Mouse (Mus musculus) hindbrain, embryonic 10.5 days (tissue): Measurements from ENCODE around the gene Wdtc1. TPM values are rescaled to one million over a fixed set of nuclear protein-coding genes. Genes with fewer than 3 reads are reported as not detected.

ENCODE experiments used
- DNase-seq: peaks from one replicate; pipeline ENCODE4 v3.0.0-alpha.2; 2017; ENCODE audit warnings: low spot score
- H3K27ac ChIP-seq: fragments of 300-500 bp; sonication (generic); 2 replicates; pipeline ENCODE4 v1.5.1; 2016; ENCODE audit warnings: mild to moderate bottlenecking, moderate library complexity
- H3K27me3 ChIP-seq: fragments of 300-500 bp; sonication (generic); 2 replicates; pipeline ENCODE4 v1.6.1; 2016; ENCODE audit warnings: mild to moderate bottlenecking; ENCODE audit not compliant: poor library complexity, insufficient read depth, severe bottlenecking
- H3K36me3 ChIP-seq: fragments of 300-500 bp; sonication (generic); 2 replicates; pipeline ENCODE4 v1.6.1; 2016; ENCODE audit warnings: mild to moderate bottlenecking, moderate library complexity
- H3K4me1 ChIP-seq: fragments of 300-500 bp; sonication (generic); replicated peaks from 2 replicates; pipeline ENCODE4 v1.6.1; 2016; ENCODE audit warnings: mild to moderate bottlenecking
- H3K4me3 ChIP-seq: fragments of 300-500 bp; sonication (generic); 2 replicates; pipeline ENCODE4 v1.5.1; 2016; ENCODE audit warnings: mild to moderate bottlenecking, moderate library complexity
- H3K9me3 ChIP-seq: fragments of 300-500 bp; sonication (generic); 2 replicates; pipeline ENCODE4 v1.6.1; 2016; ENCODE audit warnings: mild to moderate bottlenecking, moderate library complexity
- WGBS: fragments of 180-500 bp; shearing (Covaris S2); methylation state at CpG from one replicate; pipeline ENCODE4 v1.1.7; 2016; 5-methylcytosine and 5-hydroxymethylcytosine counted together
- polyA plus RNA-seq: library from polyadenylated mRNA; unstranded; fragments of >200 nt; fragmentation: Nextera tagmentation; extraction: Ambion mirVana; gene quantifications from 2 replicates; pipeline ENCODE4 v1.2.1, GENCODE M21; 2016

Wdtc1 gene
- polyA plus RNA-seq, 1 experiment from 2014 or later: 22.0 TPM

DNA sequence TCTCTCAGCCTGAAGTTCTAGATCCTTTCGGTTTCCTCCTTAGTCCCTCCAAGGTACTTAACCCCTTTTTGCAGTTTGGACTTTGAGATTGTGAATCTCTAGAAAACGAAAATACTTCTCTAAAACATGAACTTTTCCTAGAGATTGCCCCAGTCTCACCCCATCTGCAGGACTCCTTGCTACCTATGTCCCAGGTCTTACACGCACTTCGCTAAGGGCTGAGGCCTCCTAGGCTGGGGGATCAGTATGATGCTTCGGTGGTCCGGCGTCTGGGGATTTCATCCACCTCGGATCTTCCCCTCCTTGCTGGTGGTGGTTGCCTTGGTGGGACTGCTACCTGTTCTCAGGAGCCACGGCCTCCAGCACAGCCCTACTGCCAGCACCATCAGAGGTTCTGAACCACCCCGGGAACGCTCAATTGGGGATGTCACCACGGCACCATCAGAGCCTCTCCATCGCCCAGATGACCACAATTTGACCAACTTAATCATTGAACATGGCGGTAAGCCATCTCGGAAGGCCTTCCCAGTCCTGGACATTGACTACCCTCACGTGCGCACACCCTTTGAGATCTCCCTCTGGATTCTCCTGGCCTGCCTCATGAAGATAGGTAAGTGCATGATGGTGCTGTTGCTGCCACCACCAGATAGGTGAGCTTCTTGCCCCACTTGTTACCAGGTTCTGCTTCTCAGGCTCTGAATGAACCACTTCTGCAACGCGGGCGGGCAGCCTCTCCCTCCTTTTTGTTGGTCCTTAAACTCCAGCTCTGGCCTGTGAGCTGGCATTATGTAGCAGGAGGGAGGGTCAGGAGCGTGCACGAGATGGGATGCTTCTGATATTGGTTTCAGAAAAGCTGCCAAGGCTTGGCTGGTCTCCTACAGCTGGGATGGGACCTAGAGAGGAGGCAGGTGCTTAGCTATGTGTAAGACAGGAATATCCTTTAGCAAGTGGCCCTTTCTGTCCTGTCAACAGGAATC lies 17.3 kb upstream of the Wdtc1 start:
- peak overlapping the region; percentile 63 for H3K4me3 ChIP-seq
- no peaks in the 10 kb centered on the region for H3K9me3 ChIP-seq
- peaks cover 7% of the 10 kb centered on the region for H3K36me3 ChIP-seq
- 75% methylated on average over 22 of the region's 22 CpGs for WGBS
- DNase-seq: no peak
- H3K27me3 ChIP-seq: no peaks in the 10 kb centered on the region
- H3K4me1 ChIP-seq: peaks cover 49% of the 10 kb centered on the region
- H3K27ac ChIP-seq: peak overlapping the region; percentile 93

DNA sequence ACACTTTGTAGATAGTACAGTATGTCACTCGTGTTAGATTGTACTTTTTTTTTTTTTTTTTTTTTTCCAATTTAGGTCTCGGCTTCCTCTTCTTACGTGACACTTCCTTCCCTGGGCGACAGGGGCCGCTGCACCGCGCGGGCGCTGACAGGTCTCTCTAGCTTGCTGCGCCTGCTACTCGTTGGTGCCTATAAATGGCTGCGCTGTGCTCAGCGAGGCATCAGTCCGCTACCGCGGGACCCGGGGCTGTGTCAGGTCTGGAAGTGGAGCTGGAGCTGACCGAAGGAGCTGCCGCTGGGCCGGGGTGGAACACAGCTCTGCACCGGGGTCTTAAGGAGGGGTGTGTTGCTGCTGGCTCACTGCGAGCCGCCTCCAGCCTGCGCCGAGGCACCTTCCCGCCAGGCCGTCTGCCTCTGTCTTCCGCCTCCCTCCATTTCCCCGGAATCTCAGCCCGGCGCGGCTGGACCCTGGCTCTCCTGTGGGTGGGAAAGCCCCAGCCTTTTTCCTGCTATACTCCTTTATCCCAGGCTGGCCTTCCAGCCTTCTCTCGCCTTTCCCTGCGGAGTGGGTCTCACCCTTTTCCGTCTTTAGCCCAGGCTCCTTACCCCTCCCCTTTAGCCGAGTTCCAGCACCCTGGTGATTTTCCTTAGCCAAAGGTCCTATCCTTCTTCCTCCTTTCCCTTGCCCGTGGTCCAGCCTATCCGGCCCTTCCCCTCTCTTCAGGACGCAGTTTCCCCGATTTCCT lies 16.4 kb upstream of the Wdtc1 start, which contains the start of gene Slc9a1:
TSS of gene Slc9a1 (plus strand) at position 154 of the 745 bp plus-strand sequence.
- H3K9me3 ChIP-seq: no peaks in the 10 kb centered on the region
- H3K27ac ChIP-seq: peak within 1 kb of the TSS; percentile 93
- H3K36me3 ChIP-seq: peaks cover 1% of the 10 kb centered on the region
- DNase-seq: peak; percentile 91
- peaks cover 44% of the 10 kb centered on the region for H3K4me1 ChIP-seq
- peak within 1 kb of the TSS; percentile 63 for H3K4me3 ChIP-seq
- under 1% methylated on average over 40 of the region's 40 CpGs for WGBS
- no peaks in the 10 kb centered on the region for H3K27me3 ChIP-seq

DNA sequence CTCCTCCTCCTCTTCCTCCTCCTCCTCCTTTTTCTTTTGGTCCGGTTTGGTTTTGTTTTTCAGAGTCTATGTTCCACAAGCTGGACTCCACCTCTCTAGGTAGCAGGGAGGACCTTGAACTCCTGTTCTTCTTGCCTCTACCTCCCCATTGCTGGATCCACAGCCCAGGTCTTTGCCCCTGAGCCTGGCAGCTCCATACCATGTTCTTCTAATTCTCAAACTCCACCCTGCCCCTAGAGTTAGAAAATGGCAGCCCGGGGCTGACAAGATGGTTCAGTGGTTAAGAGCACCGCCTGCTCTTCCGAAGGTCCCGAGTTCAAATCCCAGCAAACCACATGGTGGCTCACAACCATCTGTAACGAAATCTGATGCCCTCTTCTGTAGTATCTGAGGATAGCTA lies 1.4 kb upstream of the Wdtc1 start:
- H3K4me1 ChIP-seq: no peaks in the 10 kb centered on the region
- 86% methylated on average over 6 of the region's 6 CpGs for WGBS
- H3K36me3 ChIP-seq: no peaks in the 10 kb centered on the region
- H3K27ac ChIP-seq: no peak overlapping the region
- no peak overlapping the region for H3K4me3 ChIP-seq
- H3K9me3 ChIP-seq: no peaks in the 10 kb centered on the region
- DNase-seq: no peak
- H3K27me3 ChIP-seq: no peaks in the 10 kb centered on the region

DNA sequence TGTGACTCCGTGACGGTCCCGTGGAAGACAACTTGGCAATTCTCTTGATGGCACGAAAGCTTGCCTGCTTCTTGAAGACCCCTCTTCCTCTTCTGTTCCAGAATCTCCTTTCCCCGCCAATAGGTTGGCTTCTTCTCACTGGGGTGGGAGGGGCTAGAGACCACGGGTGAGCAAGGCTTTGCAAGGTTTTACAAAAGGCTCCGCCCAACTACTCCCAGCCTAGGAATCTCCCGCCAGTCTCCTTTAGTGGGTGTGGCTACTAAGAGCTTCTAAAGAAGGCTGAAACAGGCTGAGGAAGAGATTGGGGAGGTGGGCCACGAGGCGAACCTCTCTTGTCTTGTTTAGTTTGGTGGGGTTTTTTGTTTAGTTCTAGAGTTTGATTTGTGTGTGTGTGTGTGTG lies 484 bp downstream of the Wdtc1 start:
- Histone ChIP-seq H3K4me3 (no peak overlapping the region), H3K27me3 (no peaks in the 10 kb centered on the region), H3K9me3 (no peaks in the 10 kb centered on the region), H3K36me3 (no peaks in the 10 kb centered on the region), H3K4me1 (no peaks in the 10 kb centered on the region), H3K27ac (no peak overlapping the region)
- WGBS: 77% methylated on average over 10 of the region's 10 CpGs
- DNase-seq: no peak

DNA sequence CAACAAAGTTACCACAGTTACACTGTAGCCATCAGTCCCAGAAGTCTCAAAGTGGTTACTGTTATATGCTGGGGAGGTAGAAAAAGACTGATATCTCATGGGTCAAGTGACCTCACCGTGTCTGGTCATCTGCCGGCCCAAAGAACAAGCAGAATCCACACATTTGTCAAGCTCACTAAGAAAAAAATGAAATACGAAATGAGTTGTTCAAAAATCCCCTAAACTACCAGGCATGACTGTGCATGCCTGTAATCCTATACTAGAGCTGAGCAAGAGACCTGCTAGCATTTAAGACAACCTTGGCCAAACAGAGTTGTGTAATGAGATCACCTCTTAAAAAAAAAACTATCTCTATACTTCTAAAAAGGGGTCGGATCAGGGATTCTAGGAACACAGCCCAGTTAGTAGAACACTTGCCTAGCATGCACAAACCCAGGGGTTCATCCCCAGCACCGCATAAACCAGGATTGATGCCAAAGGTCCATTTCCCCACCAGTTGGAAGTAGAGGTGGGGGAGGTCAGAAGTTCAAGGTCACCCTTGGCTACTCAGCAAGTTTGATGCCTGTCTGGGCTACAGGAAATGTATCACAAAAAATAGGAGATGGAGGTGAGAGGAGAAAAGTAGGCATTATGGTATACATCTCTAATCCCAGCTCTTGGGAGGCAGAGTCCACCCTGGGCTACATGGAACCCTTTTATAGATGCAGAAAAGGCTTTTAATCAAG lies 5.1 kb downstream of the Wdtc1 start:
- Histone ChIP-seq H3K36me3 (no peaks in the 10 kb centered on the region), H3K9me3 (no peaks in the 10 kb centered on the region), H3K27me3 (no peaks in the 10 kb centered on the region), H3K27ac (no peak overlapping the region), H3K4me3 (no peak overlapping the region), H3K4me1 (no peaks in the 10 kb centered on the region)
- no peak for DNase-seq
- 90% methylated on average over 5 of the region's 5 CpGs for WGBS

DNA sequence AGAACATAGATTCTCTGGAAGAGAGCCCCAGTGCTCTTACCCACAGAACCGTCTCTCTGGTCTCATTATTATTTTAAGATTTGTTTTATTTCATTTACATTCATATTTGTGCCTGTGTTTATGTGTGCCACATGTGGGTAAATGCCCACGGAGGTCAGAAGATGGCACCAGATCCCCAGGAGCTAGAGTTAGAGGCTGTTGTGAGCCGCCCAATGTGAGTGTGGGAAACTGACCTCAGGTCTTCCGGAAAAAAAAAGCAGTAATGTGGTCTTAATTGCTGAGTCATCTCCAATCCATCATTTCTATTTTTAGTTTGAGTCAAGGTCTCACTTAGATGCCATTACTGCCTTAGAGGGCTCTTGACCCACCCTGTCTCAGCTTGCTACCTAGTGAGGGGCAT lies 5.7 kb downstream of the Wdtc1 start:
- no peak overlapping the region for H3K27ac ChIP-seq
- DNase-seq: no peak
- no peaks in the 10 kb centered on the region for H3K27me3 ChIP-seq
- 68% methylated on average over 4 of the region's 4 CpGs for WGBS
- H3K4me3 ChIP-seq: no peak overlapping the region
- no peaks in the 10 kb centered on the region for H3K9me3 ChIP-seq
- no peaks in the 10 kb centered on the region for H3K4me1 ChIP-seq
- H3K36me3 ChIP-seq: no peaks in the 10 kb centered on the region

DNA sequence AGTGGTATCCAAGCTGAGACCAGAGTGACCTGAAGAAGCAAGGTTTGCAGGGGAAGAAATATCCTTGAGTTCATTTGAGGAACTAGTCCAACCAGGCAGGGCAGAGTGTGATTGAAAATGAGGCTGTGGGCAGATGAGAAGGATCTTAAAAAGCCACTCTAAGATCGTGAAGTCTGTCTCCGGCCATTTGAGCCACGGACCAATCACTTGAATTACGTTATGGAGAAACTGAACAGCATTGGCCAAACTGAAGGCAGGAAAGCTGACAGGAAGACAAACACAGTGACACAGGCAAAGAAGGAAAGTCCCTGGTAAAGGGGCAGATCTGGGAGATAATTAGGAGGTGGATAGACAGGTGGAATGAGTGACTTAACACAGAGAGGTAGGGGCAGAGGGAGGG lies 6.7 kb downstream of the Wdtc1 start:
- Histone ChIP-seq H3K36me3 (no peaks in the 10 kb centered on the region), H3K27me3 (no peaks in the 10 kb centered on the region), H3K4me1 (no peaks in the 10 kb centered on the region), H3K9me3 (no peaks in the 10 kb centered on the region), H3K27ac (no peak overlapping the region), H3K4me3 (no peak overlapping the region)
- whole genome bisulfite sequencing: 85% methylated on average over 4 of the region's 4 CpGs
- DNase-seq: no peak

DNA sequence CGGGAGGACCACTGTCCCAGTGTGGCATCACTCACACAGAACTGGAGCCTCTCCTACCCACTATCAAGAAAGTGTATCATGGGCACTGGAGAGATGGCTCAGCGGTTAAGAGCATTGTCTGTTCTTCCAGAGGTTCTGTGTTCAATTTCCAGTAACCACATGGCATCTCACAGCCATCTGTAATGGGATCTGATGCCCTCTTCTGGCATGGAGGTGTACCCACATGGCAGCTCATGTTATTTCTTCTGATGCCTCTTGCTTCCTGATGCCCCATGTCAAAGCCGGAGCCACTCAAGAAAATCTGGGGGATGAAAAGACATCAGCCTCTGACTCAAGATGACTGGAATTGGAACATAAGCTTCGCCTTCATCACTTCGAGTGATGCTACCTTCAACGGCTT lies 7.6 kb downstream of the Wdtc1 start:
- Histone ChIP-seq H3K36me3 (no peaks in the 10 kb centered on the region), H3K4me1 (no peaks in the 10 kb centered on the region), H3K27ac (no peak overlapping the region), H3K9me3 (no peaks in the 10 kb centered on the region), H3K27me3 (no peaks in the 10 kb centered on the region), H3K4me3 (no peak overlapping the region)
- DNase-seq: no peak
- 87% methylated on average over 6 of the region's 6 CpGs for WGBS

DNA sequence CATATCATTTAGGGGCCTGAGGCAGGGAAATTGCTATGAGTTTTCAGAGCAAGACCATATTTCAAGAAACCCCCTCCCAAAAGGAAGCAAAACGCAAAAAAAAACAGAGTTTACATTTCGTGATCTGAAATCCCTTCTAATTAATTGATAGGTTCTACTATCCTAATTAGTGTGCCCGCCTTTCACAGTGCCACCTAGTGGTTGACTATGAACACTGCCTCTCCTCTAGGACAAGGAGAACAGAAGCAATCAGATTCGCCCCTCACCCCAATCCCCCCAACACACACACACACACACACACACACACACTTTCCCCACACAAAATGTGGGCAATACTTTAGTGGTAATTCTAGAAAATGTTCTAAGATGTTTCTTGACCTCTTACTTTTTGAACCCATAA lies 9.2 kb downstream of the Wdtc1 start:
- Histone ChIP-seq H3K27ac (no peak overlapping the region), H3K4me1 (peaks cover 8% of the 10 kb centered on the region), H3K27me3 (no peaks in the 10 kb centered on the region), H3K4me3 (no peak overlapping the region), H3K36me3 (no peaks in the 10 kb centered on the region), H3K9me3 (no peaks in the 10 kb centered on the region)
- 16% methylated on average over 4 of the region's 4 CpGs for WGBS
- DNase-seq: peak; percentile 27

DNA sequence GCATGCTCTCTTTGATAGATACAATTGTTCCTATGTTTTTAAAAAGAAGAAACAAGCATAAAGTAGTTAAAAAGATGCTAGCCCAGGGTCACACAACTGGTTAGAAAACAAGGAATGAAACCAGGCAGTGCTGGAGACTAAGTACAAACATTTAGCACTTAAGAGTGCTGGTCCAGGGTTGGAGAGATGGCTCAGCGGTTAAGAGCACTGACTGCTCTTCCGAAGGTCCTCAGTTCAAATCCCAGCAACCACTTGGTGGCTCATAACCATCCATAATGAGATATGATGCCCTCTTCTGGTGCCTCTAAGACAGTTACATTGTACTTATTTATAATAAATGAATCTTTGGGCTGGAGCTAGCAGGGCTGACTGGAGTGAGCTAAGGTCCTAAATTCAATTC lies 13.1 kb downstream of the Wdtc1 start:
- 82% methylated on average over 2 of the region's 2 CpGs for WGBS
- Histone ChIP-seq H3K4me1 (peaks cover 22% of the 10 kb centered on the region), H3K36me3 (0 out of 2 replicates have a peak, but pooled peaks cover under 1% of the 10 kb centered on the region), H3K4me3 (0 out of 2 replicates have a peak overlapping the region, but pooled peaks have one; percentile 90), H3K27me3 (no peaks in the 10 kb centered on the region), H3K9me3 (no peaks in the 10 kb centered on the region), H3K27ac (no peak overlapping the region)
- DNase-seq: no peak

DNA sequence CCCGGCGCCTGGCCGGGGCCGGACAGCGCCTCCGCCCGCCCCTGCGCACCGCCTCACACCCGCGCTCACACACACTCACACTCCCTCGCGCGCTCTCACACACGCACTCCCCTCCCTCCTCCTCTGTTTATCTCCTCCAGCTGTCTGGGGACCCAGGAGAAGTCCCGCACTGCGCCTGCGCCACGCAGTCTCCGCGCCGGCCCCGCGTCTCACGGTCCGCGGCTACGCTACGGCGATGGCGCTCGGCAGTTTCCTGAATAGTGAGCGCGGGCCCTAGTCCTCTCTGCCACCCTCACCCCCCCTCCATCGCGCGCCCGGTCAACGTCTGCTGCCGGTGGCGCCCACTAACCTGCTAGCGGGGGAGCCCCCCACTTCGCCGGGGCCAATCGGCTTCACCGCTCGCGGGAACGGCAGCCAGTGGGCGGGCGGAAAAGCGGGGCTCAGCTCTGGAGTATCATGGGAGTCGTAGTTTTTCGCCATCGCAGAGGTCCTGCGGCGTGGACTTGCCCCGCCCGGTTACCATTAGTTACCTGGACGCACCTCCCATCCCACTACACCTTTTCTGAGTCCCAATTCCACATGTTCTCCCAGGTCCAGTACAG lies 14.0 kb downstream of the Wdtc1 start:
- Histone ChIP-seq H3K36me3 (0 out of 2 replicates have a peak, but pooled peaks cover 3% of the 10 kb centered on the region), H3K27ac (peak overlapping the region; percentile 91), H3K4me3 (peak overlapping the region; percentile 90), H3K27me3 (no peaks in the 10 kb centered on the region), H3K4me1 (peaks cover 22% of the 10 kb centered on the region), H3K9me3 (no peaks in the 10 kb centered on the region)
- WGBS: under 1% methylated on average over 60 of the region's 60 CpGs
- DNase-seq: peak; percentile 97

DNA sequence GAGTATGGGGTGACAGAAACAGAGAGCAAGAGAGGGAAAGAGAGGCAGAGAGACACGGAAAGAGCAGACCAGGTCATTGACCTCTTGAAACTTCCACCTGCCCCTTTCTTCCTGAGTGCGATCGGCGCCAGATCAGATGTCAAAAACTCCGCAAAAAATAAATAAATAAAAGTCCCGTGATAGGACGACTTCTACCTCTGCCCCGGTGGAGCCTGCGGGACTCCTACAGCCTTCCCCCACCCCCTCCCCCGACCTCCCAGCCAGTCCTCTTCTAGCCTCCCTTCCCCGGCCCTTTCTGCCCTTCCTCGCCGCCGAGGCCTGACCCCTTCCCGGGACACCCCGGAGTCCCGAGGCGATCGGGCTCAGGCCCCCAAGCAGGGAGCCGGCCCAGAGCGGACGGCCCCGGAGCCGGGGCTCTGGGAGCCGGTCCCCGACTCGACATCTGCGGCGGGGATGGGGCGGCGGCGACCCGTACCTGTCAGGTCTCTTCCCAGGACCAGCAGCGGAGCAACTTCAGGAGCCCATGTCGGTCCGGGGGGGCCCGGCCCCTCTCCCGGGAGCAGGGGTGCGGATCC lies 14.7 kb downstream of the Wdtc1 start:
- Histone ChIP-seq H3K36me3 (0 out of 2 replicates have a peak, but pooled peaks cover 3% of the 10 kb centered on the region), H3K27ac (peak overlapping the region; percentile 91), H3K4me1 (peaks cover 26% of the 10 kb centered on the region), H3K4me3 (peak overlapping the region; percentile 90), H3K9me3 (no peaks in the 10 kb centered on the region), H3K27me3 (no peaks in the 10 kb centered on the region)
- no peak for DNase-seq
- WGBS: 1% methylated on average over 39 of the region's 39 CpGs
